Mouse (Mus musculus): Measurements from ENCODE around the gene Cyren.

Gene Cyren

DNA sequence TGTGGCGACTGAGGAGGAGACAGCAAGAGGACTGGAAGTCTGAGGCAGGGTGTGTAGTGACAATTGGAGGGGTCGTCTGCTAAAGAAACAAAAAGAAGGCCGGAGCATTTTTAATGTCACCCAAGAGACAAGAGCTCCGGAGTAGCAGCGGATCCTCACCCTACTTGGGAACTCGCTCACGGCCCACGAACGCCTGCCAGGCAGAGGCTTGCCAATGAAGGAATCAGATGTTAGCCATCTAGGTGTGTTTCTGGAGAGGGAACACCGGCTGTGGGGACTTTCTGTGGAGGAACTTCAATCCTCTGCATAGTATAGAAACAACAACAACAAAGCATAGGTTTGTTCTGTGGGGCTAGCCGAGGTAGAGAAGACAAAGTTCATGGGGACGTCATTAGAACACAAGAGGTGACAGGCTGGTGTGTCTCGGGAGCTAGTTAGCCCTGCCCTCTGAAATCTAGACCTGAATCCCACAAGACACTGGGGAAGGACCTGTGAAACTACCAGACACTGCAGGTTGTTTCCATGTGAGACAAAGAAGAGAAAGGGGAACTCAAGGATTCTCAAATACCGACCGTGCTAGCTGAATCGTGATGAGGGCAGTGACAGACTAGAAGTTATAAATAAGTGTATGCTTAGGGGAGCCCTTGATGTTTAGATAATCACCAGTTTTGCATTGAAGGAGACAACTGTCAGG, 10.4 kb downstream of the Cyren start:
- no peak for DNase-seq (ENCODE audit: low spot score)

DNA sequence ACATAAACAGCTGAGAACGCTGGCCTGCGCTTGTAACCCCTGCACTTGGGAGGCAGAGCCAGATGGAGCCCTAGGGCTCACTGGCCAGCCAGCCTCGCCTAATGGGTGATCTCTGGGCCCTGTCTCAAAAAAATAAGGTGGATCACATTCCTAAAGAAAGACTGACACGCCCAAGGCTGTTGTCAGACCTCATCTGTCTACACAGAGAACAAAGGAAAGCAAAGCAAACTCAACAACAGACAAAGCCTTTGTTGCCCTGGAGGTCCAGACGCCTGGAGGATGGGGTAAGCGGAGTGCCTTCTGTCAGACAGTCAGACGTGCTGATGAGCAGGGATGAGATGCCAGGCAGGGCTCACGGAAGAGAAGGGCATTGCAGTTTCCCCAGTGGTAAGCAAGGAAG, 11.1 kb downstream of the Cyren start:
- no peak for DNase-seq (ENCODE audit: low spot score)

DNA sequence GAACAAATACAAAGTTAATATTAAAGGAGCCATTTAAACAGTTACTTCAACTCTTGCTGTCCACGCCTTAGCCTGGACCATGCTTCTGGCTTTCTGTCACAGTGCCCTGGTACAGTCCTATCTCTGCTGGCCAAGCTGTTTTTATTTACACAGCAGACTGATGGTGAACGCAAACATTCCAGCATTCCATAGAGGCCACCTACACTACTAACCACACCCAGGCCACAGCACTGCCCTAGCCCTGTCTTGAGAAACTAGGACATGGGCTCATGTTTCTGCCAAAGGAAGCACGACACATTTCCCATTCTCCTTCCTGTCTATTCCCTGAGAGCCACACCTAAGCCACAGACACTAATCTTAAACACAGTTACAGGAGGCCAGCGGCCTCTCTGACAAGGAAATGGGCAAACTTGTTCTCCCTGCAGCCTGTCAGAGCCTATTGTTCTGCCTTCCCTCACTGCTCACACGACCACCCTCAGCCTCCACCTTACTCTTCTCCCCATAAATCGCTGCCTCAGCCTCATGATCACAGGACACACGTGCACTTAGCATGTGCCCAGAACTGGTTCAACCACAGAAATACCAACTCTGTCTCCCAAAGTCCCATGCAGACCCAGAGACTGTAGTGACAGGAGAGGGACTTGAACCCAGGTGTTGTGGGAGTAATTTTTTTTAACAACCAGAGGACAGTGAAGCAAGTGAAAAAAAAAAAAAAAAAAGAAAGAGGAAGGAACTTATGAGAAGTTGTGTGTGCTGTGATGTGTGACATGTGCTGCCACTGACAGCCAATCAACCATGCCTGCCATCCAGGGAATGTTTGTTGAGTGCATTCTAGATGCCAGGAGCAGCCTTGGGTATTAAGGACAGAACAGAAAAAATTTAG, 11.9 kb downstream of the Cyren start:
- no peak for DNase-seq (ENCODE audit: low spot score)

DNA sequence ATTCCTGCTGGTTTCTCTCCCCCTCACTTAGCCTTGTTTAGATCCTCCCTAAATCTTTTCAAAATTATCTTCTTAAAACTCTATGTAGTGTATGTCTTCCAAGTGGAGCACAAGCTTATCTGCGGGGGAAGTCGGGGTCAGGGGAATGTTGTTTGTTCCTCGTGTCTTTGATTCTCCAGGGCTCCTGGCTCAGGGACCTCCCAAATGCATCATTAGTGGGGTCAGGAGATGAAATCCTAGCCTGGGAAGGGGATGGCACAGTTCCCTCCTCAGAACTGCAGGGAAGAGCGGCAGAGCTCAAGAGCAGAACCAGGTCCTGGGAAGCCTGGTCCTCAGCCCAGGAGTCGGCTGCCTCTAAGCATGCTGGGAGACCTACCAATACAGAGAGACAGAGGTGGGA, 12.6 kb downstream of the Cyren start:
- no peak for DNase-seq (ENCODE audit: low spot score)

DNA sequence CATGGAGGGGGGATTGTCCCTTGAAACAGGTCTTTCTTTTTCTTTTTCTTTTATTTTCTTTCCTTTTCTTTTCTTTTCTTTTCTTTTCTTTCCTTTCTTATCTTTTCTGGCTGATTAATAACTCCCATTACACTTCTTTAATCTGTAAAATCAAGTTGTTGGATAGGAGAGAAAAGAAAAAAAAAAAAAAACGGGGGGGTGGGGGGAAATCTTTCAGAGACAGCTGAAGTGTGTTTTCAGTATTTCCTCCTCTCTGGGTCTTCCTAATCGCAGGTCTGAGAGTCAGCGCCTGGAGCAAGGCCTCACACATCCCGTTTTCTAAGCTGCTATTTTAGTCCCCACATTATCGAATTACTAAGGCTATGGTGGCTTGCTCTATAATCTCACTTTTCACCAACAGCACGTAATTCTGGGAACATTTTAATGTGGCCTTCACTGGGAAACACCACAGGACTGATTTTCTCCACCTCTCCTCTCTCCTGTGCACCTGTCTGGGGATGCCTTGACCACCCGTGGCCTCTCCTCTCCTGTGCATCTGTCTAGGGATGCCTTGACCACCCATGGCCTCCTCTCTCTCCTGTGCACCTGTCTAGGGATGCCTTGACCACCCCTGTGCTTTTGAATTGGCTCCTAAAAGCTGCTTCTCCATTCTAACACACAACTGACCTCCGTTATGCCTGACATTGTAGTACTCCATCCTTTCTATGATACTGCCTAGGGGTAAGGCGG, 13.9 kb downstream of the Cyren start:
- DNase-seq (ENCODE audit: low spot score), result no peak

DNA sequence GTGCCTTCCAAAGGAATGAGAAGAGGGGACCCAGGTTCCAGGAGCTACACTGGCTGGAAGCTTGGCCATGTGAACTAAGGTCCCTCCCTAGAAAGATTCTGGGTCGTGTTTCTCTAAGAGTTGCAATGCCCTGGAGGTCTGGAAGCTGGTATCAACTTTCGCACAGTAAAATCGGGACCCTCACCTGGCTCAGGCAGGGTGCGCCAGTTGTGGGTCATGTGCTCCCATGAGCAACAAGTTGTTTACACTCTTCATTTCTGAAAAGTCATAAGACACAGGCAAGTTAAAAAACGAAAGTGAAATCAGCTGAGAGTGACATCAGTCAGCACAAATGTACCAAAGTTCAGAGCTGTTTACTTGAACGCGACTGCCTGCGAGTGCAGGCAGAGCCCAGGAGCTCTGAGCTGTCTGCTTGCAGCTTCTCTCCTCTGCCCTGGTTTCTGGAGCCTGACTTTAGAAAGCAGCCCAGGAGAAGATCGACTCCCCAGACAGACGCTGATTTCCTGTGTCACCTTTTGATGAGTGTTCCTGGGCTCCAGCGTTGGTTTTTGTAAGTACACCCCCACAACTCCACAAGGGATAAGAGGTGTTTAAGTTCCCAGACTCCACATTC, 15.0 kb downstream of the Cyren start, which contains the start of gene Tmem140:
Gene Tmem140 (plus strand): TSS at position 356 of the 613 bp plus-strand sequence.
- no peak for DNase-seq (ENCODE audit: low spot score)

DNA sequence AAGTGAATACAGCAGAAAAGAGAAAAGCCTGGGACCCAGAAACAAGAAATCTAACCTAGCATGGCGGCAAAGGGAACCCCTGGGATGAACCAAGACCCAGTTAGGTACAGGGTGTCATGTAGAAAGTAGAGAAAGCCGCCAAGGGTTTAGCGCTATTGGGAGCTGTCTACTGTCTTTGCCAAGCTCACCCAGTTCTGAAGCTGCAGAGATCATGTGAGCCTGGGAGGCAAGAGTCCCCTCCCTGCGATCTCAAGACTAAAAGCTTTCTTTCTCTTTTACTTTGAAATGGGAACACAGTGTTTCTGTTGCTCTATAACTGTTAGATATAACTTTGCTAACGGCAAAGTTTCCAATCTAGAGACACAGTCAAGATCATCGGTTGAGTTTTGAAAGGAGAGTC, 15.5 kb downstream of the Cyren start:
- no peak for DNase-seq (ENCODE audit: low spot score)

DNA sequence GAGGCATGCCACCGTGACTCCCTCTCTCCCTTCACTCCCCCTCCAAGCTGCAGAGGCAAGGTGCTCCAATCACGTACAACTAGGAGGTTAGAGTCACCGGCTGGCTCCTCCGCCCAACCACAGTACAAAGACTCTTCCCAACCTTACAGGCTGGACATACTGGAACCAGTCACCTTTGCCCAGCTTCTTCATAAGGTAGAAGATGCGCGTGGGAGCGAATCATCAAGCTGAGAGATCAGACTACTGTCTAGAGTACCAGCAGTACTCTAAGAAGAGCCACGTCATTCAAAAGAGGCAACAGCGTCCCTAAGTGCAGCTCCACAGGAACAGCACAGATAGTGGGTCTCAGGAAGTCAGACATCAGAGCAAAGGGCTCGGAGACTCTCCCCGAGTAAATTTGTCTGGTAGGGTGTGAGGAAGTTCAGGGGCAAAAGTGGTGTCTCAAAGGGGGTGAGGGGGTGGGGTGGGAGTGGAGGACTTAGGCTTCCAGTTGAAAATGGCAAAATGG, 16.3 kb downstream of the Cyren start:
- no peak for DNase-seq (ENCODE audit: low spot score)

DNA sequence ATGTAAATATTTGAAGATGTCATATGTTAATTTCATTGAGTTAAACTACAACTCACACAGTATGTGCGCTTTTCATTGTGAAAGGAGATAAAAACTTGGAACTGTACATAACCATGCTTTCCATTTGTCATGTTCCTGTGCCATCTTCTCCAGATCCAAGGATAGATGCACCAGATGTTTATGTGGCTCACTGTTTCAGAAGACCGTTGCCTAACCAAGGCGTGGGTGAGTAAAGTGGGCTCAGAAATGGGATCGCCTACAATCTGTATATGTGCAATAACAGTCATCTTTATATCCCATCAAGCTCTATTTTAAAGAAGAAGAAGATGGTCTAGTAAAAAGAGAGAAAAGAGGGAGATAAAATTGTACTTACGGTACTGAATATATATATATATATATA, 45.5 kb downstream of the Cyren start:
- no peak for DNase-seq (ENCODE audit: low spot score)

DNA sequence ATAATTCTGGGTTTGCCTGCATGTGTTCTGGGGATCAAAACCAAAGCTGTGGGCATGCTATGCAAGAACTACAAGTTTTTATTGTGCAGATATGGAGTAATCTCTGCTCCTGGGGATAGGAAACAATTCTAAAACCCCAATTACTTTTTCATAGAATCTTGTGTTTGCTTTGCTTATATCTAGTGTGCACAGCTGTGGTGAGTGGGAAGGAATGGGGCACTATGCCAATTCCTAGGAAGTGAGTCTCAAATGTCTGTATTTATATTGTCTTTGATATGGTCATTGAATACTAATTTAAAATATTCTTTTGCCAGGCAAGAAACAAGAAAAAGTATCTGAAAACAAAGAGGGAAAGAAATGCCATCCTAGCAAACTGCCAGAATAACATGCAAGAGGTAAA, 53.5 kb downstream of the Cyren start:
- DNase-seq (ENCODE audit: low spot score), result peak; percentile 12

Data from layer of hippocampus, adult 9-10 months (tissue).